Mouse (Mus musculus): ENCODE data around the gene Fam169b.

DNA sequence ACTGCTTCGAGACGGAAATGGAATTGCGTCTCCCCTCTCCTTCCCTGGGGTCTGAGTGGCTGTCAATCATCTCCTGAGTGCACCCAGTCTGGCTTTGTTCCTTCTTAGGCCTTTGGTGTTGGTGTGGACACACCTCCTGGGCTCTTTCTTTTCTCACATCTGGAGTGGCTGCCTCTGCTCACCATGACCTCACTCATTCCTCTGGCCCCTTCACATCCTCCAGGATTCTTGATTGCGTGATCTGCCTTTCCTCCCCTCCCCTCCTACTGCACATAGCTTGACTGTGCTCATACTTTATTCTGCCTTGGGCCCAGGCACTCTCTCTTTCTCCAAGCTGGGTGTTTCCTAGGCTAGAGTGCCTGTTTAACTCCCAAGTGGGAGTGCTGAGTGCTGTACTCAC, 41.4 kb downstream of the Fam169b start:
- TF ChIP-seq CTCF (IDR thresholded peaks at IDR 0.05; ENCODE audit: low read depth): no peak
- TF ChIP-seq EP300 (IDR thresholded peaks at IDR 0.05; ENCODE audit: low read depth): no peak
